Mouse (Mus musculus) neural tube, postnatal 0 days (tissue): ENCODE data around the gene Cmc4. TPM values are rescaled to one million over a fixed set of nuclear protein-coding genes. Genes with fewer than 3 reads are reported as not detected.

Experiments used
- polyA plus RNA-seq: library from polyadenylated mRNA; unstranded; fragments of >200 nt; fragmentation: Nextera tagmentation; extraction: Ambion mirVana; gene quantifications from 2 replicates; pipeline ENCODE4 v1.2.1, GENCODE M21; 2015

Gene Cmc4
- polyA plus RNA-seq = 23.9 and 30.9 TPM in 2 replicates

DNA sequence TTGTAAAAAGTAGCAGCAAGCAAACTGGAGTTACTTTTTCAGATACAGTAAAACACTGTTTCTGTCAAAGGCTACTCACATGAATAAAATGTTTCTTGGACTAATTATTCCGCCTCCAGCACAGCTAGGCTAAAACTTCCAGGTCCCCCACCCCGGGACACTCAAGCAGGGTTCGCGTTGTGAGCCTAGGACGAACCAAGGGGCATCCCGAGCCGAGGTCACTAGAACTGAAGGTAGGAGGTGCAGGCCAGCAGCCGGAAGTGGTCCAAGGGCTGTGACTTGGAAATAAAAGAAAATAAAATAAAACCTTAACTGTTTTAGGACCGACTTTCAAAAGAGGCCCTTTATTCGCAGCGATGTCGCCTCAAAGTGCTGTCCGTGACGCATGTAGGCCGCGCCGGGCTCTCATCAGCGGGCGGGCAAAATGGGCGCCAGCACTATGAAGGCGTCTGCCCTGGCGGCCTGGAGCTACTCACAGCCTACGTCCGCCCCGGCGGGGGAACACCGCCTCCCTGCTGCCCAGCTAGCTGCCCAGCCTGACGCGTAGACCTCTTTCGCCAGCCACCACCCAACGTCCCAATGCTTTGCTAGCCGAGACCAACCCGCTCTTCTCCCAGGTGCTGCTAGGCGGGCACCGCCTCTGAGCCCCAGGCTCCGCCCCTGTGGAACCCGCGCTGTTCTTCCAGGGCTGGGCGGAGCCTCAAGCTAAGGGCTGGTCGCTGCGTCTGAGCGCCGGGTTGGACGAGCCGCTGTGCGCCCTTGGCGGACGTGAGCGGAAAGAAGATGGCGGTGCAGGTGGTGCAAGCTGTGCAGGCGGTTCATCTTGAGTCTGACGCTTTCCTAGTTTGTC, at the start of gene Cmc4, which contains the start of the genes Mtcp1 and Brcc3:
TSS of gene Cmc4 (minus strand) at position 649 of the 850 bp plus-strand sequence.
TSS of gene Mtcp1 (minus strand) at position 653 of the 850 bp plus-strand sequence.
TSS of gene Brcc3 (plus strand) at position 693 of the 850 bp plus-strand sequence.

GRCm38 (mm10) chrX:75382195-75382771, 34.1 kb downstream of the Cmc4 start, which contains the start of the genes Fundc2 and F8:
TSS of gene Fundc2 (plus strand) at chrX:75382399.
TSS of gene F8 (minus strand) at chrX:75382615.

Other genes with a start within 250 kb of the Cmc4 start
- 31.4 and 36.1 TPM in 2 replicates for gene Fundc2, start 34.2 kb downstream of the Cmc4 start, polyA plus RNA-seq
- 1.5 and 2.0 TPM in 2 replicates for gene F8, start 34.0 kb downstream of the Cmc4 start, polyA plus RNA-seq
- 2.7 and 4.6 TPM in 2 replicates for gene Mtcp1, start within 50 bp of the Cmc4 start, polyA plus RNA-seq
- gene Brcc3, start within 50 bp of the Cmc4 start, polyA plus RNA-seq = 39.5 and 43.7 TPM in 2 replicates
- 257 and 297 TPM in 2 replicates for gene Vbp1, start 97.7 kb upstream of the Cmc4 start, polyA plus RNA-seq
- 25.8 and 26.0 TPM in 2 replicates for gene Rab39b, start 161.6 kb upstream of the Cmc4 start, polyA plus RNA-seq